Mouse (Mus musculus): Measurements from ENCODE around the gene Slc24a3. TPM values are rescaled to one million over a fixed set of nuclear protein-coding genes. Genes with fewer than 3 reads are reported as not detected.
A peak's percentile ranks its signal among the peaks of the same experiment; 100 is the strongest.

The Slc24a3 gene
- polyA plus RNA-seq, 1 experiment = 54.4 TPM

- DNase-seq (ENCODE audit: low spot score) = no peak
Observed at GRCm38 (mm10) chr2:145434068-145434467, 266.5 kb downstream of the Slc24a3 start.

- no peak for DNase-seq (ENCODE audit: low spot score)
Observed at GRCm38 (mm10) chr2:145438336-145438735, 270.8 kb downstream of the Slc24a3 start.

GRCm38 (mm10) chr2:145439755-145440154, 272.2 kb downstream of the Slc24a3 start:
- no peak for DNase-seq (ENCODE audit: low spot score)

- DNase-seq (ENCODE audit: low spot score) = no peak
Observed at GRCm38 (mm10) chr2:145457106-145457747, 289.7 kb downstream of the Slc24a3 start.

- DNase-seq (ENCODE audit: low spot score) = no peak
Observed at GRCm38 (mm10) chr2:145460854-145461423, 293.4 kb downstream of the Slc24a3 start.

- DNase-seq (ENCODE audit: low spot score) = no peak
Observed at GRCm38 (mm10) chr2:145462253-145462652, 294.7 kb downstream of the Slc24a3 start.

- no peak for DNase-seq (ENCODE audit: low spot score)
Observed at GRCm38 (mm10) chr2:145468701-145469325, 301.3 kb downstream of the Slc24a3 start.

- no peak for DNase-seq (ENCODE audit: low spot score)
Observed at GRCm38 (mm10) chr2:145477484-145477883, 309.9 kb downstream of the Slc24a3 start.

- DNase-seq (ENCODE audit: low spot score) = no peak
Observed at GRCm38 (mm10) chr2:145479676-145480075, 312.1 kb downstream of the Slc24a3 start.

- no peak for DNase-seq (ENCODE audit: low spot score)
Observed at GRCm38 (mm10) chr2:145500231-145500630, 332.7 kb downstream of the Slc24a3 start.

- no peak for DNase-seq (ENCODE audit: low spot score)
Observed at GRCm38 (mm10) chr2:145501472-145501871, 333.9 kb downstream of the Slc24a3 start.

GRCm38 (mm10) chr2:145507702-145508101, 340.1 kb downstream of the Slc24a3 start:
- DNase-seq (ENCODE audit: low spot score) = no peak

- no peak for DNase-seq (ENCODE audit: low spot score)
Observed at GRCm38 (mm10) chr2:145510650-145511225, 343.2 kb downstream of the Slc24a3 start.

GRCm38 (mm10) chr2:145515956-145516355, 348.4 kb downstream of the Slc24a3 start:
- DNase-seq (ENCODE audit: low spot score) = no peak

GRCm38 (mm10) chr2:145517346-145517745, 349.8 kb downstream of the Slc24a3 start:
- DNase-seq (ENCODE audit: low spot score) = peak; percentile 40

GRCm38 (mm10) chr2:145522017-145522416, 354.5 kb downstream of the Slc24a3 start:
- DNase-seq (ENCODE audit: low spot score) = no peak

GRCm38 (mm10) chr2:145523381-145523780, 355.8 kb downstream of the Slc24a3 start:
- DNase-seq (ENCODE audit: low spot score) = no peak

- DNase-seq (ENCODE audit: low spot score) = no peak
Observed at GRCm38 (mm10) chr2:145527151-145527550, 359.6 kb downstream of the Slc24a3 start.

- DNase-seq (ENCODE audit: low spot score) = no peak
Observed at GRCm38 (mm10) chr2:145530941-145531353, 363.4 kb downstream of the Slc24a3 start.

GRCm38 (mm10) chr2:145533086-145533485, 365.5 kb downstream of the Slc24a3 start:
- no peak for DNase-seq (ENCODE audit: low spot score)

GRCm38 (mm10) chr2:145535307-145535706, 367.8 kb downstream of the Slc24a3 start:
- no peak for DNase-seq (ENCODE audit: low spot score)

- no peak for DNase-seq (ENCODE audit: low spot score)
Observed at GRCm38 (mm10) chr2:145535774-145536173, 368.2 kb downstream of the Slc24a3 start.

GRCm38 (mm10) chr2:145536986-145537385, 369.4 kb downstream of the Slc24a3 start:
- DNase-seq (ENCODE audit: low spot score) = no peak

All from urinary bladder, adult 2 months (tissue).